Mouse (Mus musculus): ENCODE measurements at regions not wholly inside any gene's neighbourhood (a gene's known extent, or its start where the extent isn't known, plus 50 kb on each side); places are given as distances from the start of the nearest gene placed in this dataset.

GRCm38 (mm10) chr1:189066446-189067151, 59.0 kb upstream of the Kctd3 start:
- H3K36me3 ChIP-seq (ENCODE audit: insufficient read depth, low read length), result no peaks in the 10 kb centered on the region
- DNase-seq (ENCODE audit: low spot score), result no peak
- H3K4me1 ChIP-seq (replicated peaks; ENCODE audit: insufficient read depth, low read length), result no peaks in the 10 kb centered on the region
- TF ChIP-seq CTCF (IDR thresholded peaks at IDR 0.05; ENCODE audit: low read depth), result no peak
- no peak overlapping the region for H3K4me3 ChIP-seq (replicated peaks; ENCODE audit: low read depth, low read length)
- no peak overlapping the region for H3K27ac ChIP-seq
- WGBS, result 65% methylated on average over 6 of the region's 7 CpGs
- ATAC-seq (replicated peaks; ENCODE audit: low FRiP score, low read depth), result no peak
- H3K9me3 ChIP-seq (replicated peaks; ENCODE audit: low read length), result no peaks in the 10 kb centered on the region
- H3K27me3 ChIP-seq (ENCODE audit: insufficient read depth, low read length), result no peaks in the 10 kb centered on the region
- H3K4me2 ChIP-seq (ENCODE audit: low read length), result no peak overlapping the region
- H3K9ac ChIP-seq (ENCODE audit: low read depth, low read length), result no peak overlapping the region

GRCm38 (mm10) chr1:189065152-189065910, 57.7 kb upstream of the Kctd3 start:
- H3K27ac ChIP-seq, result no peak overlapping the region
- H3K4me2 ChIP-seq (ENCODE audit: low read length), result no peak overlapping the region
- no peak for TF ChIP-seq CTCF (IDR thresholded peaks at IDR 0.05; ENCODE audit: low read depth)
- no peak for ATAC-seq (replicated peaks; ENCODE audit: low FRiP score, low read depth)
- no peak overlapping the region for H3K4me3 ChIP-seq (replicated peaks; ENCODE audit: low read depth, low read length)
- no peaks in the 10 kb centered on the region for H3K4me1 ChIP-seq (replicated peaks; ENCODE audit: insufficient read depth, low read length)
- no peaks in the 10 kb centered on the region for H3K27me3 ChIP-seq (ENCODE audit: insufficient read depth, low read length)
- 77% methylated on average over 5 of the region's 5 CpGs for WGBS
- DNase-seq (ENCODE audit: low spot score), result no peak
- no peaks in the 10 kb centered on the region for H3K36me3 ChIP-seq (ENCODE audit: insufficient read depth, low read length)
- H3K9ac ChIP-seq (ENCODE audit: low read depth, low read length), result no peak overlapping the region
- H3K9me3 ChIP-seq (replicated peaks; ENCODE audit: low read length), result no peaks in the 10 kb centered on the region

- DNase-seq (ENCODE audit: low spot score) (no peak), ATAC-seq (replicated peaks; ENCODE audit: low FRiP score, low read depth) (no peak)
- Histone ChIP-seq H3K4me3 (replicated peaks; ENCODE audit: low read depth, low read length) (no peak overlapping the region), H3K9me3 (replicated peaks; ENCODE audit: low read length) (no peaks in the 10 kb centered on the region), H3K4me2 (ENCODE audit: low read length) (no peak overlapping the region), H3K4me1 (replicated peaks; ENCODE audit: insufficient read depth, low read length) (no peaks in the 10 kb centered on the region), H3K9ac (ENCODE audit: low read depth, low read length) (no peak overlapping the region), H3K27ac (no peak overlapping the region), H3K27me3 (ENCODE audit: insufficient read depth, low read length) (no peaks in the 10 kb centered on the region), H3K36me3 (ENCODE audit: insufficient read depth, low read length) (no peaks in the 10 kb centered on the region)
- 91% methylated on average over 4 of the region's 4 CpGs for WGBS
- TF ChIP-seq CTCF (IDR thresholded peaks at IDR 0.05; ENCODE audit: low read depth), result no peak
Observed at GRCm38 (mm10) chr1:189064629-189065028, 57.0 kb upstream of the Kctd3 start.

- Histone ChIP-seq H3K36me3 (ENCODE audit: insufficient read depth, low read length) (no peaks in the 10 kb centered on the region), H3K4me2 (ENCODE audit: low read length) (no peak overlapping the region), H3K9me3 (replicated peaks; ENCODE audit: low read length) (no peaks in the 10 kb centered on the region), H3K9ac (ENCODE audit: low read depth, low read length) (no peak overlapping the region), H3K4me1 (replicated peaks; ENCODE audit: insufficient read depth, low read length) (no peaks in the 10 kb centered on the region), H3K27ac (no peak overlapping the region), H3K27me3 (ENCODE audit: insufficient read depth, low read length) (no peaks in the 10 kb centered on the region), H3K4me3 (replicated peaks; ENCODE audit: low read depth, low read length) (no peak overlapping the region)
- no peak for DNase-seq (ENCODE audit: low spot score)
- 60% methylated on average over 2 of the region's 2 CpGs for WGBS
- TF ChIP-seq CTCF (IDR thresholded peaks at IDR 0.05; ENCODE audit: low read depth), result no peak
- ATAC-seq (replicated peaks; ENCODE audit: low FRiP score, low read depth), result no peak
Observed at GRCm38 (mm10) chr1:189063699-189064098, 56.1 kb upstream of the Kctd3 start.

GRCm38 (mm10) chr1:189063209-189063608, 55.6 kb upstream of the Kctd3 start:
- Histone ChIP-seq H3K4me2 (ENCODE audit: low read length) (no peak overlapping the region), H3K9me3 (replicated peaks; ENCODE audit: low read length) (no peaks in the 10 kb centered on the region), H3K4me1 (replicated peaks; ENCODE audit: insufficient read depth, low read length) (no peaks in the 10 kb centered on the region), H3K4me3 (replicated peaks; ENCODE audit: low read depth, low read length) (no peak overlapping the region), H3K9ac (ENCODE audit: low read depth, low read length) (no peak overlapping the region), H3K27me3 (ENCODE audit: insufficient read depth, low read length) (no peaks in the 10 kb centered on the region), H3K27ac (no peak overlapping the region), H3K36me3 (ENCODE audit: insufficient read depth, low read length) (no peaks in the 10 kb centered on the region)
- no peak for TF ChIP-seq CTCF (IDR thresholded peaks at IDR 0.05; ENCODE audit: low read depth)
- WGBS, result 85% methylated on average over 7 of the region's 7 CpGs
- DNase-seq (ENCODE audit: low spot score) (no peak), ATAC-seq (replicated peaks; ENCODE audit: low FRiP score, low read depth) (no peak)
